Mouse (Mus musculus) CH12.LX (cell line): ENCODE measurements around the gene Dnah11. TPM values are rescaled to one million over a fixed set of nuclear protein-coding genes. Genes with fewer than 3 reads are reported as not detected.

ENCODE experiments used
- DNase-seq: peaks from one replicate; pipeline ENCODE4 v3.0.0-alpha.2; 2013; ENCODE audit errors: extremely low read depth
- H3K27ac ChIP-seq: 2 replicates; pipeline ENCODE4 v1.5.1; 2012; ENCODE audit warnings: low read depth, mild to moderate bottlenecking, control low read depth, moderate library complexity; ENCODE audit not compliant: insufficient read depth
- H3K27me3 ChIP-seq: replicated peaks from 2 replicates; pipeline ENCODE3; 2012; ENCODE audit warnings: inconsistent platforms
- H3K36me3 ChIP-seq, 2 experiments: replicated peaks in 1 of 2; 2 replicates each; pipeline versions ENCODE3 to v1.6.1; 2012; ENCODE audit warnings: inconsistent platforms in 1 of 2, low read length in 1 of 2, mild to moderate bottlenecking in 1 of 2, mixed read lengths in 1 of 2, moderate library complexity in 1 of 2; ENCODE audit not compliant: control insufficient read depth in 1 of 2, insufficient read depth in 1 of 2
- H3K4me1 ChIP-seq, 2 experiments: 2 replicates each; pipeline ENCODE4 v1.6.1; 2012; ENCODE audit warnings: inconsistent platforms in 1 of 2, moderate library complexity in 1 of 2; ENCODE audit not compliant: insufficient read depth in 2 of 2, control insufficient read depth in 1 of 2
- H3K4me2 ChIP-seq: 2 replicates; pipeline ENCODE4 v1.6.1; 2012; ENCODE audit warnings: low read depth, mild to moderate bottlenecking, control low read depth; ENCODE audit not compliant: poor library complexity, insufficient read depth, severe bottlenecking
- H3K4me3 ChIP-seq, 3 experiments: fragments of 150-350 bp in 1 of 3; sonication (generic) in 1 of 3; replicated peaks in 1 of 3; 2 replicates each; pipeline versions ENCODE3 to v1.5.1; 2011 to 2012; ENCODE audit warnings: low read depth in 2 of 3, low read length in 2 of 3, mild to moderate bottlenecking in 2 of 3, moderate library complexity in 2 of 3, control low read depth in 1 of 3, improper control_type of control experiment in 1 of 3, inconsistent platforms in 1 of 3, mixed read lengths in 1 of 3; ENCODE audit not compliant: poor library complexity in 1 of 3
- H3K79me2 ChIP-seq: replicated peaks from 2 replicates; pipeline ENCODE4 v1.6.1; 2012; ENCODE audit warnings: mild to moderate bottlenecking, moderate library complexity; ENCODE audit not compliant: control insufficient read depth, poor library complexity, insufficient read depth, severe bottlenecking; ENCODE audit errors: extremely low read depth
- H3K9ac ChIP-seq: 2 replicates; pipeline ENCODE4 v1.6.1; 2012; ENCODE audit warnings: low read depth, mild to moderate bottlenecking, control low read depth, moderate library complexity; ENCODE audit not compliant: insufficient read depth
- H3K9me3 ChIP-seq: replicated peaks from 2 replicates; pipeline ENCODE3; 2012; ENCODE audit warnings: low read length, inconsistent platforms, mixed read lengths
- CHD1 ChIP-seq: IDR thresholded peaks from 2 replicates; pipeline ENCODE4 v1.6.1; 2012; ENCODE audit warnings: low read depth, low read length, improper control_type of control experiment, inconsistent platforms
- CHD2 ChIP-seq: IDR thresholded peaks from 2 replicates; pipeline ENCODE4 v1.6.1; 2011; ENCODE audit warnings: low read length, improper control_type of control experiment
- E2F4 ChIP-seq: IDR thresholded peaks from 2 replicates; pipeline ENCODE4 v1.6.1; 2011; ENCODE audit warnings: low read depth, low read length, improper control_type of control experiment; ENCODE audit not compliant: insufficient replicate concordance
- ETS1 ChIP-seq: conservative IDR thresholded peaks from 2 replicates; pipeline ENCODE4 v1.6.1; 2012; ENCODE audit warnings: low read depth, mild to moderate bottlenecking, inconsistent platforms, low read length, improper control_type of control experiment, moderate library complexity
- IRF4 ChIP-seq: IDR thresholded peaks from 2 replicates; pipeline ENCODE4 v1.6.1; 2014; ENCODE audit warnings: low read depth, mild to moderate bottlenecking, inconsistent platforms, low read length, improper control_type of control experiment
- JUN ChIP-seq: IDR thresholded peaks from 2 replicates; pipeline ENCODE4 v1.6.1; 2011; ENCODE audit warnings: low read depth, mild to moderate bottlenecking, low read length, improper control_type of control experiment, moderate library complexity; ENCODE audit not compliant: insufficient read depth
- JUND ChIP-seq: conservative IDR thresholded peaks from 2 replicates; pipeline ENCODE4 v1.6.1; 2011; ENCODE audit warnings: low read depth, low read length, improper control_type of control experiment
- MAX ChIP-seq: IDR thresholded peaks from 2 replicates; pipeline ENCODE4 v1.6.1; 2011; ENCODE audit warnings: low read length, improper control_type of control experiment
- MXI1 ChIP-seq: IDR thresholded peaks from 2 replicates; pipeline ENCODE4 v1.6.1; 2011; ENCODE audit warnings: mild to moderate bottlenecking, low read depth, low read length, improper control_type of control experiment
- NRF1 ChIP-seq: IDR thresholded peaks from 2 replicates; pipeline ENCODE4 v1.6.1; 2014; ENCODE audit warnings: low read depth, mild to moderate bottlenecking, inconsistent platforms, low read length, improper control_type of control experiment, moderate library complexity
- PAX5 ChIP-seq: IDR thresholded peaks from 2 replicates; pipeline ENCODE4 v1.6.1; 2012; ENCODE audit warnings: low read length, inconsistent platforms, mixed read lengths
- POLR2A ChIP-seq: IDR thresholded peaks from 2 replicates; pipeline ENCODE4 v1.6.1; 2011; ENCODE audit warnings: low read depth, mild to moderate bottlenecking, improper control_type of control experiment, low read length
- POLR2AphosphoS2 ChIP-seq: IDR thresholded peaks from 2 replicates; pipeline ENCODE4 v1.6.1; 2011; ENCODE audit warnings: low read depth, low read length, improper control_type of control experiment
- SIN3A ChIP-seq: IDR thresholded peaks from 2 replicates; pipeline ENCODE4 v1.6.1; 2012; ENCODE audit warnings: low read length, improper control_type of control experiment, inconsistent platforms
- TCF12 ChIP-seq: IDR thresholded peaks from 2 replicates; pipeline ENCODE4 v1.6.1; 2014; ENCODE audit warnings: low read depth, mild to moderate bottlenecking, inconsistent platforms, low read length, improper control_type of control experiment
- UBTF ChIP-seq: IDR thresholded peaks from 2 replicates; pipeline ENCODE4 v1.6.1; 2012; ENCODE audit warnings: low read depth, mild to moderate bottlenecking, inconsistent platforms, low read length, improper control_type of control experiment, moderate library complexity
- ZNF384 ChIP-seq: IDR thresholded peaks from 2 replicates; pipeline ENCODE4 v1.6.1; 2012; ENCODE audit warnings: low read depth, low read length, improper control_type of control experiment, inconsistent platforms
- dilution Hi-C: fragments of 300-500 bp; cut with MboI; formaldehyde crosslinking; loops from 2 replicates; pipeline ENCODE4 v1.14.3; 2020; ENCODE audit warnings: low sequenced_read_pairs; ENCODE audit not compliant: extremely low pct_unique_long_range_greater_than_20kb, extremely low pct_ligation_motif_present
- in situ Hi-C: fragments of 300-500 bp; cut with MboI; formaldehyde crosslinking; loops from 3 replicates; pipeline ENCODE4 v1.14.3; 2019; ENCODE audit warnings: low sequenced_read_pairs, low pct_ligation_motif_present, low pct_unique_long_range_greater_than_20kb, mixed read lengths
- polyA plus RNA-seq: library from polyadenylated mRNA; unstranded; fragments of >175 nt; gene quantifications from 2 replicates; pipeline ENCODE4 v1.2.1, GENCODE M21; 2012; ENCODE audit warnings: low read depth; ENCODE audit not compliant: insufficient read length
- total RNA-seq, 2 experiments: library from RNA; depleted of rRNA; stranded (reverse); fragments of 300-350 nt in 1 of 2; fragments of >200 nt in 1 of 2; gene quantifications; 2 replicates each; pipeline ENCODE4 v1.2.3; 2012 to 2014

Gene Dnah11
- total RNA-seq (2012; rRNA removed): 0.85 and 0.97 TPM in 2 replicates
- total RNA-seq (2014; rRNA removed): 0.84 and 1.2 TPM in 2 replicates
- polyA plus RNA-seq: 2.0 and 2.5 TPM in 2 replicates

GRCm38 (mm10) chr12:118198386-118199093 lies at the start of gene Dnah11:
Gene Dnah11, minus strand, starts transcription at chr12:118199043.
- TF ChIP-seq TCF12 (no peak), CHD2 (no peak), POLR2A (no peak), JUN (no peak), SIN3A (no peak), POLR2AphosphoS2 (no peak), MXI1 (no peak), ETS1 (no peak), NRF1 (no peak), E2F4 (no peak)
- Histone ChIP-seq H3K4me3 (no peak within 1 kb of the TSS), H3K9me3 (no peaks in the 10 kb centered on the region), H3K4me1 (0 out of 4 replicates have a peak, but pooled peaks cover 0 to 7% of the 10 kb centered on the region in 2 experiments), H3K27me3 (no peaks in the 10 kb centered on the region), H3K27ac (no peak within 1 kb of the TSS), H3K36me3 (no peaks in the 10 kb centered on the region), H3K79me2 (no peaks in the 10 kb centered on the region), H3K4me2 (peak within 1 kb of the TSS; percentile 39; the same call in 1 of the 2 replicates), H3K9ac (no peak within 1 kb of the TSS)
- dilution Hi-C loops: no loop called here
- DNase-seq: no peak
- in situ Hi-C loops: no loop called here

GRCm38 (mm10) chr12:118221182-118221581 lies 22.3 kb upstream of the Dnah11 start:
- no peak overlapping the region for H3K4me2 ChIP-seq
- peak; percentile 3 for DNase-seq
- no peaks in the 10 kb centered on the region for H3K36me3 ChIP-seq
- no peaks in the 10 kb centered on the region for H3K9me3 ChIP-seq
- H3K27ac ChIP-seq: no peak overlapping the region
- H3K4me3 ChIP-seq: no peak overlapping the region
- dilution Hi-C loops: no loop called here
- H3K4me1 ChIP-seq: peaks cover 2 to 19% of the 10 kb centered on the region in 2 experiments; a peak in 2 of 4 replicates
- no peaks in the 10 kb centered on the region for H3K79me2 ChIP-seq
- no peak for TF ChIP-seq MAX
- no peak for TF ChIP-seq TCF12
- no peak for TF ChIP-seq UBTF
- TF ChIP-seq IRF4: no peak
- no peak for TF ChIP-seq PAX5
- no peak for TF ChIP-seq CHD1
- no peak for TF ChIP-seq JUND
- no peak for TF ChIP-seq ZNF384
- no peaks in the 10 kb centered on the region for H3K27me3 ChIP-seq
- no peak overlapping the region for H3K9ac ChIP-seq
- in situ Hi-C loops: no loop called here
